Mouse (Mus musculus) lung, postnatal 0 days (tissue): ENCODE data around the gene Adamts4.
A peak's percentile ranks its signal among the peaks of the same experiment; 100 is the strongest.

ENCODE experiments used
- CTCF ChIP-seq: IDR thresholded peaks from 2 replicates; pipeline ENCODE4 v1.5.1; 2016; ENCODE audit warnings: antibody characterized with exemption, mild to moderate bottlenecking
- EP300 ChIP-seq: IDR thresholded peaks from 2 replicates; pipeline ENCODE4 v1.6.1; 2016; ENCODE audit warnings: antibody characterized with exemption, mild to moderate bottlenecking, control low read depth

DNA sequence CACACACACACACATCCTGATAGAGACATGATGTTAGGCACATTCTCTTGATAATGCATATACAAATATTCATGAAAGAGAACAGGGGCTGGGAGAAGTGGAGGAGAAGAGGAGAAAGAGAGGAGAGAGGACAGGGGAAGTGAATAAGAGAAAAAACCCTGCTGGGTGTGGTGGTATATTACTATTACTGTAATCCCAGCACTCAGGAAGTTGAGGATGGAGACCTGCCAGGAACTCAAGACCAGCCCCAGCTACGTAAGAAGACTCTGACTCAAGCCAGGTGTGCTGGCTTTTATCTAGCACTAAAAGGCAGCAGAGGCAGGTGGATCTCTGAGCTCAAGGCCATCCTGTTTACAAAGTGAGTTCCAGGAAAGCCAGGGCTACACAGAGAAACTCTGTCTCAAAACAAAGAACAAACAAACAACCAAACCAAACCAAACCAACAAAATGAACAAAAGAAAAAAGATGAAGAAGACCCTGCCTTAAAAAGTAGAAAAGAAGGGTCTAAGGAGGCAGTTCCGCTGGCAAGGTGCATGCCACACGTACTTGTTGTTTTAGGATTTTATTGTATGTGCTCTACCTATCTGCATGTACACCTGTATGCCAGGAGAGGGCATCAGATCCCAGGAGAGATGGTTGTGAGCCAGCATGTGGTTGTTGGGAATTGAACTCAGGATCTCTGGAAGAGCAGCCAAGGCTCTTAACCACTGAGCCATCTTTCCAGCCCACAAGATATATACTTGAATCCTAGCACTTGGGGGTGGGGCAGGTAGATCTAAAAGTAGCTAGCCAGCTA is 13.6 kb downstream of the Adamts4 start:
- TF ChIP-seq CTCF, result peak; percentile 54
- 0 out of 2 replicates have a peak, but pooled peaks have one; percentile 25 for TF ChIP-seq EP300
